Mouse (Mus musculus): ENCODE results near the gene Nrbp1. TPM values are rescaled to one million over a fixed set of nuclear protein-coding genes. Genes with fewer than 3 reads are reported as not detected.

Gene Nrbp1
- total and polyA plus RNA-seq, 2 experiments from 2014 or later: 104 to 120 TPM

DNA sequence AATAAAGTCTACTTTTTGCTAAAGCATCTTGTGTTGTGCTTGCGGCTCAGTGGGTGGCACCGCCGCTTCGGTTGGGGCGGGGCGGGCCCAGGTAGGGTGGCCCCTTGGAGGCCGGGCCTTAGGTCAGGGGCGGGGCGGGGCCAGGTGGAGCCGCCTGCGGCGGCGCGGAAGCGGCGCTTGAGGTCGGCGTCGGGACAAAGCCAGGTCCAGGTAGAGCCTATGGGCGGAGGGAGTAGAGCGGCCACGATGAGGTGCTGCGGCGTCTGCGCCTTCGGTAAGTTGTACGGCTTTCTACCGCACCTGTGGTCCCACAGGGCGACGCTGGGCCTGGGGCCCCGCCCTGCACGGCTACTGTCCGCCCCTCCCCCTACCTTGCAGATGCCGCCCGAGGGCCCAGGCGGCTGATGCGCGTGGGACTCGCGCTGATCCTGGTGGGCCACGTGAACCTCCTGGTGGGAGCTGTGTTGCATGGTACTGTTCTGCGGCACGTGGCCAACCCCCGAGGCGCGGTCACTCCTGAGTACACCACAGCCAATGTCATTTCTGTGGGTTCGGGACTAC, 11.0 kb downstream of the Nrbp1 start, which contains the start of gene Krtcap3:
Gene Krtcap3, plus strand, starts transcription at position 151 of the 561 bp plus-strand sequence.
- H3K27ac ChIP-seq (ENCODE audit: low read depth): no peak within 1 kb of the TSS
- DNase-seq (ENCODE audit: low spot score) (no peak), ATAC-seq (ENCODE audit: insufficient read depth, low read depth) (peak; percentile 61)
- H3K36me3 ChIP-seq (replicated peaks; ENCODE audit: control insufficient read depth, insufficient read depth, low read length): peaks cover 68% of the 10 kb centered on the region
- no peaks in the 10 kb centered on the region for H3K9me3 ChIP-seq (replicated peaks; ENCODE audit: control insufficient read depth, low read length)
- TF ChIP-seq EP300 (IDR thresholded peaks at IDR 0.05; ENCODE audit: low read depth): no peak
- no peak for TF ChIP-seq CTCF (IDR thresholded peaks at IDR 0.05; ENCODE audit: low read depth)
- no peaks in the 10 kb centered on the region for H3K27me3 ChIP-seq (ENCODE audit: control insufficient read depth, insufficient read depth, low read length)
- WGBS: 33% methylated on average over 41 of the region's 47 CpGs
- peak within 1 kb of the TSS; percentile 54 for H3K4me2 ChIP-seq (ENCODE audit: low read depth, low read length)
- H3K4me3 ChIP-seq (ENCODE audit: low read depth, low read length): peak within 1 kb of the TSS; percentile 19
- H3K9ac ChIP-seq (replicated peaks; ENCODE audit: low read depth, low read length): no peak within 1 kb of the TSS
- peaks cover 11% of the 10 kb centered on the region; the same call in 1 of the 2 replicates for H3K4me1 ChIP-seq (ENCODE audit: control insufficient read depth, insufficient read depth)

DNA sequence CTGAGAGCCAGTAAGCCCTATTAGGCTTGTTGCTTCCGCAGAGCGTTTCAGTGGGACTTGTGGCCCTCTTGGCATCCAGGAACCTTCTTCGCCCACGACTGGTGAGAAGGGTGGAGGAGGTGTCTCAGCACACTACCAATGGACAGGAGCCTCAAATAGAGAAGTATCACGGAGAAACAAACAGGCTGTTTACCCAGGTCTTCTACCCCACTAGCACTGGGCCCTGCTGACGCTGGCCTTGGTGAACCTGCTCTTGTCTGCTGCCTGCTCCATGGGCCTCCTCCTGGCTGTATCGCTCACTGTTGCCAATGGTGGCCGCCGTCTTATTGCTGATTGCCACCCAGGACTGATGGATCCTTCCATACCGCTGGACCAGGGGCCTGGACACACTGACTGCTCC, 11.5 kb downstream of the Nrbp1 start:
- H3K4me1 ChIP-seq (ENCODE audit: control insufficient read depth, insufficient read depth): peaks cover 11% of the 10 kb centered on the region; the same call in 1 of the 2 replicates
- DNase-seq (ENCODE audit: low spot score): no peak
- WGBS: 67% methylated on average over 10 of the region's 10 CpGs
- TF ChIP-seq EP300 (IDR thresholded peaks at IDR 0.05; ENCODE audit: low read depth) (no peak), CTCF (IDR thresholded peaks at IDR 0.05; ENCODE audit: low read depth) (no peak)
- H3K4me3 ChIP-seq (ENCODE audit: low read depth, low read length): no peak overlapping the region
- peak overlapping the region; percentile 54; the same call in 1 of the 2 replicates for H3K4me2 ChIP-seq (ENCODE audit: low read depth, low read length)
- no peak overlapping the region for H3K27ac ChIP-seq (ENCODE audit: low read depth)
- no peaks in the 10 kb centered on the region for H3K27me3 ChIP-seq (ENCODE audit: control insufficient read depth, insufficient read depth, low read length)
- no peaks in the 10 kb centered on the region for H3K9me3 ChIP-seq (replicated peaks; ENCODE audit: control insufficient read depth, low read length)
- H3K9ac ChIP-seq (replicated peaks; ENCODE audit: low read depth, low read length): no peak overlapping the region
- peaks cover 65% of the 10 kb centered on the region for H3K36me3 ChIP-seq (replicated peaks; ENCODE audit: control insufficient read depth, insufficient read depth, low read length)
- no peak for ATAC-seq (ENCODE audit: insufficient read depth, low read depth)

- no peak for DNase-seq (ENCODE audit: low spot score)
- ATAC-seq (ENCODE audit: insufficient read depth, low read depth): no peak
- no peak overlapping the region for H3K4me2 ChIP-seq (ENCODE audit: low read depth, low read length)
- WGBS: 85% methylated on average over 16 of the region's 16 CpGs
- H3K9ac ChIP-seq (replicated peaks; ENCODE audit: low read depth, low read length): no peak overlapping the region
- no peaks in the 10 kb centered on the region for H3K27me3 ChIP-seq (ENCODE audit: control insufficient read depth, insufficient read depth, low read length)
- TF ChIP-seq CTCF (IDR thresholded peaks at IDR 0.05; ENCODE audit: low read depth) (no peak), EP300 (IDR thresholded peaks at IDR 0.05; ENCODE audit: low read depth) (no peak)
- peaks cover 11% of the 10 kb centered on the region; the same call in 1 of the 2 replicates for H3K4me1 ChIP-seq (ENCODE audit: control insufficient read depth, insufficient read depth)
- H3K36me3 ChIP-seq (replicated peaks; ENCODE audit: control insufficient read depth, insufficient read depth, low read length): peaks cover 57% of the 10 kb centered on the region
- no peak overlapping the region; the same call in 1 of the 2 replicates for H3K27ac ChIP-seq (ENCODE audit: low read depth)
- no peaks in the 10 kb centered on the region for H3K9me3 ChIP-seq (replicated peaks; ENCODE audit: control insufficient read depth, low read length)
- H3K4me3 ChIP-seq (ENCODE audit: low read depth, low read length): no peak overlapping the region
Measured at GRCm38 (mm10) chr5:31252795-31253545, 12.3 kb downstream of the Nrbp1 start.

- no peak overlapping the region for H3K4me3 ChIP-seq (ENCODE audit: low read depth, low read length)
- peak overlapping the region; percentile 52 for H3K27ac ChIP-seq (ENCODE audit: low read depth)
- WGBS: 61% methylated on average over 8 of the region's 8 CpGs
Measured at GRCm38 (mm10) chr5:31253806-31254205, 13.1 kb downstream of the Nrbp1 start.

DNA sequence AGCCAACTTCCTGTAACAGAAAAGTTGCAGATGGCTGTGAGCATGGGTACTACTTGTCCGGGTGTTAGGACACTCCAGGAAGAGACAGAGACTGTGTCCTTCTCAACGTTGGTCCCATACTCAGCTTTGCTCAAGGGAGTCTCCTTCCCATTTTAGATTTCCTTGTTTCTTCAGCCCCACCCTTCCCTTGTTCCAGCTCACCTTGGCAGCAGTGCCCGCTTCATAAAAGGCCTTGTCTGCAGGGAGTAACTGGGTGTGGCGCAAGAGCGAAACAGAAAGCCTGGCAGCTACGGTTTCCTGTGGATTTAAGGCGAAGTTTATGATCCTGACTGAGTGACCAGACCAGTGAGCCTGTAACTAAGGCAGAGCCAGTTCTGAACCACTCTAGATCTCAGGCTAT, 13.8 kb downstream of the Nrbp1 start:
- H3K27ac ChIP-seq (ENCODE audit: low read depth): peak overlapping the region; percentile 52
- no peaks in the 10 kb centered on the region for H3K27me3 ChIP-seq (ENCODE audit: control insufficient read depth, insufficient read depth, low read length)
- no peak overlapping the region for H3K4me3 ChIP-seq (ENCODE audit: low read depth, low read length)
- peaks cover 11% of the 10 kb centered on the region; the same call in 1 of the 2 replicates for H3K4me1 ChIP-seq (ENCODE audit: control insufficient read depth, insufficient read depth)
- TF ChIP-seq EP300 (IDR thresholded peaks at IDR 0.05; ENCODE audit: low read depth) (no peak), CTCF (IDR thresholded peaks at IDR 0.05; ENCODE audit: low read depth) (no peak)
- H3K9me3 ChIP-seq (replicated peaks; ENCODE audit: control insufficient read depth, low read length): no peaks in the 10 kb centered on the region
- H3K36me3 ChIP-seq (replicated peaks; ENCODE audit: control insufficient read depth, insufficient read depth, low read length): peaks cover 48% of the 10 kb centered on the region
- no peak overlapping the region for H3K4me2 ChIP-seq (ENCODE audit: low read depth, low read length)
- no peak for ATAC-seq (ENCODE audit: insufficient read depth, low read depth)
- DNase-seq (ENCODE audit: low spot score): no peak
- H3K9ac ChIP-seq (replicated peaks; ENCODE audit: low read depth, low read length): no peak overlapping the region
- 65% methylated on average over 7 of the region's 7 CpGs for WGBS

More at GRCm38 (mm10) chr5:31253806-31254205, 13.1 kb downstream of the Nrbp1 start:
- Histone ChIP-seq H3K36me3 (replicated peaks; ENCODE audit: control insufficient read depth, insufficient read depth, low read length) (peaks cover 48% of the 10 kb centered on the region), H3K4me2 (ENCODE audit: low read depth, low read length) (no peak overlapping the region), H3K9ac (replicated peaks; ENCODE audit: low read depth, low read length) (peak overlapping the region; percentile 2; the same call in 1 of the 2 replicates), H3K27me3 (ENCODE audit: control insufficient read depth, insufficient read depth, low read length) (no peaks in the 10 kb centered on the region), H3K4me1 (ENCODE audit: control insufficient read depth, insufficient read depth) (peaks cover 11% of the 10 kb centered on the region; the same call in 1 of the 2 replicates), H3K9me3 (replicated peaks; ENCODE audit: control insufficient read depth, low read length) (no peaks in the 10 kb centered on the region)
- DNase-seq (ENCODE audit: low spot score) (peak; percentile 22), ATAC-seq (ENCODE audit: insufficient read depth, low read depth) (peak; percentile 28; the same call in 1 of the 2 replicates)
- TF ChIP-seq EP300 (IDR thresholded peaks at IDR 0.05; ENCODE audit: low read depth): no peak
- TF ChIP-seq CTCF (IDR thresholded peaks at IDR 0.05; ENCODE audit: low read depth): no peak

All from heart, postnatal 0 days (tissue).